Mouse (Mus musculus): Measurements from ENCODE around the gene Gm5134. TPM values are rescaled to one million over a fixed set of nuclear protein-coding genes. Genes with fewer than 3 reads are reported as not detected.

Gene Gm5134
- polyA plus RNA-seq, 1 experiment from 2014 or later = 0.08 TPM

DNA sequence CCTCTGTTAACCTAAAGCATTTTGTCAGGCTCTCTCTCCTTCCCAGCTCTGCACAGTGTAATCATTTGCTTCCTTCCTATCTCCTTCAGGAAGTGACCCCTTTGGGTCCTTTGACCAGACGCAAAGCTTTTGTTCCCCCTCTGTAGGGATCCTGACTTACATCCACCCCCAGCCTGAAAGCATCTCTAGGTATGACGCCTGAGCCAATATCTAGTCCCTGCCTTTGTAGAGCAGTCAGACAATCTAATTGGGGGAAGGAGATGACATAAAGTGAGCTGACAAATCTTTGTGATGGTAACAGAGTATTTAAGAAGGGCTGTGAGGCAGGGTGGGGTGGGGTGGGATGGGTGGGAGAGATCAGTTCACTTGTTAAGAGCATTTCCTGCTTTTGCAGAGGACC is 48.3 kb downstream of the Gm5134 start:
- Histone ChIP-seq H3K36me3 (no peaks in the 10 kb centered on the region), H3K4me3 (replicated peaks) (no peak overlapping the region), H3K27ac (no peak overlapping the region), H3K9me3 (replicated peaks) (no peaks in the 10 kb centered on the region), H3K27me3 (no peaks in the 10 kb centered on the region), H3K4me2 (no peak overlapping the region), H3K9ac (no peak overlapping the region), H3K4me1 (replicated peaks) (no peaks in the 10 kb centered on the region)
- DNase-seq (no peak), ATAC-seq (ENCODE audit: low read depth) (no peak)
- WGBS (ENCODE audit: insufficient replicate concordance) = 26% methylated on average over 2 of the region's 2 CpGs

DNA sequence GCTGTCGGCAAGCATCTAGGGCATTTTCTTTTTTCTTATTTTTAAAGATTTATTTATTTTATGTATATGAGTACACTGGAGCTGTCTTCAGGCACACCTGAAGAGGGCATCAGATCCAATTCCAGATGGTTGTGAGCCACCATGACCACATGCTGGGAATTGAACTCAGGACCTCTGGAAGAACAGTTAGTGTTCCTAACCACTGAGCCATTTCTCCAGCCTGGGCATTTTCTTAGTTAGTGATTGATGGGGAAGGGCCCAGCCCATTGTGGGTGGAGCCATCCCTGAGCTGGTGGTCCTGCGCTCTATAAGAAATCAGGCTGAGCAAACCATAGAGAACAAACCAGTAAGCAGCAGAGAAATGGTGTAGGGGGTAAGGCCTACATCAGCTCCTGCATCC is 48.9 kb downstream of the Gm5134 start:
- H3K9ac ChIP-seq = no peak overlapping the region
- no peak overlapping the region for H3K4me2 ChIP-seq
- no peak overlapping the region for H3K27ac ChIP-seq
- H3K27me3 ChIP-seq = no peaks in the 10 kb centered on the region
- DNase-seq = no peak
- ATAC-seq (ENCODE audit: low read depth) = no peak
- WGBS (ENCODE audit: insufficient replicate concordance) = 70% methylated on average over 2 of the region's 2 CpGs
- H3K4me3 ChIP-seq (replicated peaks) = no peak overlapping the region
- H3K36me3 ChIP-seq = no peaks in the 10 kb centered on the region
- H3K4me1 ChIP-seq (replicated peaks) = no peaks in the 10 kb centered on the region
- H3K9me3 ChIP-seq (replicated peaks) = no peaks in the 10 kb centered on the region

DNA sequence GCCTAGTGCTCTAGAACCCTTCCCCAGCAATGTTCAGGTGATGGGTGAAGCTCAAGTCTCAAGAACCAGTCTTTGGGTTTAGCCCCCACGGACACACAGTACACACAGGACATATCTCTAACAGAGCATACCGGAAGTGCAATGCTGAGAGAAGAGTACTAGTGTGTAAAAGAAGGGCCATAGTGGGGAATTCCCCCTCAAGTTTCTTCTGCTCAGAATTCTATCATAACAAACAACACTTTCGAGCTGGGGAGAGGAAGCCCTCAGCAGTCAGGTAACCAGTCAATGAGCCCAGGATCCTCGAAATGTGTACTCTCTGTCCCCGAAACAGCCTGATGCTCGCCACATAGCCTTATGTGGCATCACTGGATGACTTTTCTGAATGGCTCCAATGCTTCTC is 52.1 kb downstream of the Gm5134 start:
- no peaks in the 10 kb centered on the region for H3K36me3 ChIP-seq
- H3K27ac ChIP-seq = no peak overlapping the region
- H3K4me3 ChIP-seq (replicated peaks) = no peak overlapping the region
- no peak overlapping the region for H3K4me2 ChIP-seq
- no peak overlapping the region for H3K9ac ChIP-seq
- no peaks in the 10 kb centered on the region for H3K9me3 ChIP-seq (replicated peaks)
- no peak for ATAC-seq (ENCODE audit: low read depth)
- H3K27me3 ChIP-seq = no peaks in the 10 kb centered on the region
- H3K4me1 ChIP-seq (replicated peaks) = no peaks in the 10 kb centered on the region
- WGBS (ENCODE audit: insufficient replicate concordance) = 60% methylated on average over 6 of the region's 6 CpGs
- DNase-seq = no peak

- no peak overlapping the region for H3K4me2 ChIP-seq
- no peaks in the 10 kb centered on the region for H3K4me1 ChIP-seq (replicated peaks)
- ATAC-seq (ENCODE audit: low read depth) (no peak), DNase-seq (no peak)
- no peak overlapping the region for H3K9ac ChIP-seq
- H3K27me3 ChIP-seq = no peaks in the 10 kb centered on the region
- H3K4me3 ChIP-seq (replicated peaks) = no peak overlapping the region
- H3K27ac ChIP-seq = no peak overlapping the region
- H3K36me3 ChIP-seq = no peaks in the 10 kb centered on the region
- H3K9me3 ChIP-seq (replicated peaks) = no peaks in the 10 kb centered on the region
- 67% methylated on average over 3 of the region's 3 CpGs for WGBS (ENCODE audit: insufficient replicate concordance)
Measured at GRCm38 (mm10) chr10:76009812-76010211, 55.5 kb downstream of the Gm5134 start.

DNA sequence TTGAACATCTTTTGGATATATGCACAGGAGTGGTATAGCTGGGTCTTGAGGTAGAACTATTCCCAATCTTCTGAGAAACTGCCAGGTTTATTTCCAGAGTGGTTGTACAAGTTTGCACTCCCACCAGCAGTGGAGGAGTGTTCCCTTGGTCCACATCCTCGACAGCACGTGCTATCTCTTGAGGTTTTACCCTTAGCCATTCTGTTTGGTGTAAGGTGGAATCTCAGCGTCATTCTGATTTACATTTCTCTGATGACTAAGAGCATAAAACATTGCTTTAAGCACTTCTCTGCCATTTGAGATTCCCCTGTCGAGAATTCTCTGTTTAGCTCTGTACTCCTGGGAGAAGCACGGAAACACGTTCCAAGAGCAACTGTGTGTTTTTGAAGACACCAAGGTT is 58.6 kb downstream of the Gm5134 start:
- Histone ChIP-seq H3K36me3 (no peaks in the 10 kb centered on the region), H3K9ac (no peak overlapping the region), H3K27ac (no peak overlapping the region), H3K27me3 (no peaks in the 10 kb centered on the region), H3K9me3 (replicated peaks) (no peaks in the 10 kb centered on the region), H3K4me3 (replicated peaks) (no peak overlapping the region), H3K4me1 (replicated peaks) (no peaks in the 10 kb centered on the region), H3K4me2 (no peak overlapping the region)
- DNase-seq (no peak), ATAC-seq (ENCODE audit: low read depth) (no peak)
- WGBS (ENCODE audit: insufficient replicate concordance) = 61% methylated on average over 6 of the region's 6 CpGs

- ATAC-seq (ENCODE audit: low read depth) (no peak), DNase-seq (no peak)
- Histone ChIP-seq H3K4me2 (no peak overlapping the region), H3K4me1 (replicated peaks) (peaks cover 6% of the 10 kb centered on the region), H3K4me3 (replicated peaks) (no peak overlapping the region), H3K9me3 (replicated peaks) (no peaks in the 10 kb centered on the region), H3K27me3 (no peaks in the 10 kb centered on the region), H3K9ac (no peak overlapping the region), H3K36me3 (no peaks in the 10 kb centered on the region), H3K27ac (no peak overlapping the region)
- WGBS (ENCODE audit: insufficient replicate concordance) = 74% methylated on average over 3 of the region's 3 CpGs
Measured at GRCm38 (mm10) chr10:76016886-76017285, 62.6 kb downstream of the Gm5134 start.

GRCm38 (mm10) chr10:76021728-76022127 is 67.4 kb downstream of the Gm5134 start:
- Histone ChIP-seq H3K4me1 (replicated peaks) (peaks cover 10% of the 10 kb centered on the region), H3K9me3 (replicated peaks) (no peaks in the 10 kb centered on the region; the same call in 1 of the 2 replicates), H3K4me2 (no peak overlapping the region), H3K27ac (no peak overlapping the region), H3K36me3 (no peaks in the 10 kb centered on the region), H3K9ac (no peak overlapping the region), H3K27me3 (no peaks in the 10 kb centered on the region), H3K4me3 (replicated peaks) (no peak overlapping the region)
- ATAC-seq (ENCODE audit: low read depth) (peak; percentile 41; the same call in 1 of the 2 replicates), DNase-seq (no peak)
- 21% methylated on average over 3 of the region's 3 CpGs for WGBS (ENCODE audit: insufficient replicate concordance)

GRCm38 (mm10) chr10:76023921-76024320 is 69.6 kb downstream of the Gm5134 start:
- 84% methylated on average over 6 of the region's 6 CpGs for WGBS (ENCODE audit: insufficient replicate concordance)
- DNase-seq (no peak), ATAC-seq (ENCODE audit: low read depth) (no peak)
- H3K4me2 ChIP-seq = no peak overlapping the region
- no peak overlapping the region for H3K9ac ChIP-seq
- H3K9me3 ChIP-seq (replicated peaks) = no peaks in the 10 kb centered on the region; the same call in 1 of the 2 replicates
- H3K27me3 ChIP-seq = no peaks in the 10 kb centered on the region
- no peaks in the 10 kb centered on the region for H3K36me3 ChIP-seq
- H3K27ac ChIP-seq = no peak overlapping the region
- H3K4me1 ChIP-seq (replicated peaks) = peaks cover 19% of the 10 kb centered on the region
- H3K4me3 ChIP-seq (replicated peaks) = no peak overlapping the region

GRCm38 (mm10) chr10:76025470-76026190 is 71.3 kb downstream of the Gm5134 start:
- Histone ChIP-seq H3K4me1 (replicated peaks) (peaks cover 22% of the 10 kb centered on the region), H3K9ac (no peak overlapping the region), H3K27ac (no peak overlapping the region), H3K9me3 (replicated peaks) (no peaks in the 10 kb centered on the region; the same call in 1 of the 2 replicates), H3K36me3 (no peaks in the 10 kb centered on the region), H3K4me2 (no peak overlapping the region), H3K27me3 (no peaks in the 10 kb centered on the region), H3K4me3 (replicated peaks) (no peak overlapping the region)
- WGBS (ENCODE audit: insufficient replicate concordance) = 72% methylated on average over 10 of the region's 10 CpGs
- ATAC-seq (ENCODE audit: low read depth) (no peak), DNase-seq (no peak)

DNA sequence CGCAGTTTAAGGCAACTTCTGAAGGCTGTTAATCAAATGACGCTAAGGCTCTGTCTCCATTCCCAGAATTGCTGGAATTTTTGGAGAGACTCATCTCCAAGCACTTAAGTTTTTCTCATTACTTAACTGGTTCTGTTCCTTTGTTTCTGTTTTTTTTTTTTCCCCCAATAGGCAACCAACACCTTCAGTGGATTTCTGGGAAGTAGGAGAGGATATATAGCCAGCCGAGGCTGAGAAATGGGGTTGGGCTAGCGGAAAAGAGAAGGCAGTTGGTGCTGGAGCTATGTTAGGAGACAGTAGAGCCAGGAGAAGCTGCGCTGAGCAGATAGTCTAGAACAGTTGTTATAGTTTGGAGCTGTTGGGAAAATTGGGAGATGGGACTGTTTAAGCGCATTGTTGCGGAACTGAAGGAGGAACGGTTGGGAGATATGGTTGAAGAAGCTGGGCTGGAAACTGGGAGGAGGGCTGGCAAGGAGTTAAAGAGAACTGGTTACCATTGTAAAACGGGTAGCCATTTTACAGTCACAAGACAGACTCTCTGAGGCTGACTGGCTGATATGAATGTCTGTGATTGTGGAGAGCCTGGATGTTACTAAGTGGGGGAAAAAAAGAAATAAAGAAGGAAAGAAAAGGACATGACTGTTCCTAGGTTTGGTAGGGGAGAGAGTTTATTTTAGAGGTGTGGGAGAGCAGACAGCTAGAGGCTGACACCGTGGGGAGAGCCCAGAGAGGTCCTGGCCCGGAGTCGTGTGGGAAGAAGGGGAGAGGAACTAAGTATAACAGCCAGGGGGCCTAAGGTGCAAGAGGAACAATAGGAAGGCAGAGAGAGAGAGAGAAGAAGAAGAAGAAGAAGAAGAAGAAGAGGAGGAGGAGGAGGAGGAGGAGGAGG is 73.1 kb downstream of the Gm5134 start:
- H3K4me1 ChIP-seq (replicated peaks) = peaks cover 22% of the 10 kb centered on the region
- no peak overlapping the region for H3K9ac ChIP-seq
- 56% methylated on average over 12 of the region's 12 CpGs for WGBS (ENCODE audit: insufficient replicate concordance)
- ATAC-seq (ENCODE audit: low read depth) = no peak
- H3K4me2 ChIP-seq = no peak overlapping the region
- no peaks in the 10 kb centered on the region for H3K27me3 ChIP-seq
- no peak overlapping the region for H3K4me3 ChIP-seq (replicated peaks)
- DNase-seq = no peak
- H3K36me3 ChIP-seq = no peaks in the 10 kb centered on the region
- no peaks in the 10 kb centered on the region; the same call in 1 of the 2 replicates for H3K9me3 ChIP-seq (replicated peaks)
- 0 out of 2 replicates have a peak overlapping the region, but pooled peaks have one; percentile 29 for H3K27ac ChIP-seq

GRCm38 (mm10) chr10:76028016-76028366 is 73.7 kb downstream of the Gm5134 start:
- no peak for ATAC-seq (ENCODE audit: low read depth)
- Histone ChIP-seq H3K27ac (no peak overlapping the region), H3K9ac (no peak overlapping the region)

More at GRCm38 (mm10) chr10:76028016-76028366, 73.7 kb downstream of the Gm5134 start:
- no peaks in the 10 kb centered on the region for H3K36me3 ChIP-seq
- no peak overlapping the region for H3K4me3 ChIP-seq (replicated peaks)
- H3K9me3 ChIP-seq (replicated peaks) = no peaks in the 10 kb centered on the region; the same call in 1 of the 2 replicates
- no peak overlapping the region for H3K4me2 ChIP-seq
- WGBS (ENCODE audit: insufficient replicate concordance) = 24% methylated on average over 4 of the region's 4 CpGs
- no peak for DNase-seq
- H3K27me3 ChIP-seq = no peaks in the 10 kb centered on the region
- peaks cover 24% of the 10 kb centered on the region for H3K4me1 ChIP-seq (replicated peaks)
